Mouse (Mus musculus): Measurements from ENCODE around the gene Hmgb2. TPM values are rescaled to one million over a fixed set of nuclear protein-coding genes. Genes with fewer than 3 reads are reported as not detected.

Gene Hmgb2
- polyA plus RNA-seq (2015; fragmentation: Illumina TruSeq; extraction: RNeasy Lipid Tissue Mini Kit (QIAGEN cat#74804); ENCODE audit: insufficient read depth, low replicate concordance) = 118 TPM

GRCm38 (mm10) chr8:57511316-57512118 lies at the start of gene Hmgb2:
Gene Hmgb2, plus strand, starts transcription at chr8:57511907.

DNA sequence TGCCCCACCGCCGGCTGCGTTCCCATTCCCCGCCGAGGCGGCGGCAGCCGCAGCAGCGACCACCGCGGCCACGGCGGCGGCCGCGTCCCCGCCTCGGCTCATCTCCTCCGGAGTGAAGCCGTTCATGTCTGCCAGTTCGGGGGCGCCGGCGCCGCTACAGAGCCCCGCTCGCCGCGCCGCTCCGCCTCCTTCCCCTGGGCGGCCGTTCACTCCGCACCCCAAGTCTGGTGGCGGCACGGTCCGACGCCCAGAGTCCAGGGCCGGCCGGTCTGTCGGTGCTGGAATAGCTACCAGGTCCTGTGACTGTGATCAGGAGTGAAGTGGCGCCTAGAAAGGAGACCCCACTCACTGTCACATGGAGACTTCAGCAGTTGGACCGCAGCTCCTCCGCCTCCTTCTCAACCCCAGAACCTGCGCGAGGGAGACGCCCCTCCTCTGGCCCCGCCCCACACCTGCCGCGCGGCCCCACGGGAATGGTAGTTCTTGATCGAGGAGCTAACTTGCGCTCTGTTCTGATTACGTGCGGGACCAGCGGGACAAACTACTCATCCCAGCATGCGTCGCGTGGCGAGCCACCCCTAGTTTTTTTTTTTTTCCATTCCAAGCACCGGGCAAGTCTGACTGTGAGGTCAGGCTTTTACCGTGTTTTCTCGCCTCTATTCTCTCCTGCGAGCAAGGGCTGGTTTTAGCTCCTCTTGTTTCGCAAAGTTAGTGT lies 24.1 kb upstream of the Hmgb2 start, which contains the start of gene Sap30:
TSS of gene Sap30 (minus strand) at position 420 of the 715 bp plus-strand sequence.

Other genes starting within 250 kb of the Hmgb2 start
- 0.79 TPM for gene Hand2, start 190.9 kb upstream of the Hmgb2 start, polyA plus RNA-seq (2015; fragmentation: Illumina TruSeq; extraction: RNeasy Lipid Tissue Mini Kit (QIAGEN cat#74804); ENCODE audit: insufficient read depth, low replicate concordance)
- gene Scrg1, start 56.0 kb upstream of the Hmgb2 start, polyA plus RNA-seq (2015; fragmentation: Illumina TruSeq; extraction: RNeasy Lipid Tissue Mini Kit (QIAGEN cat#74804); ENCODE audit: insufficient read depth, low replicate concordance) = not detected
- gene Sap30, start 24.0 kb upstream of the Hmgb2 start, polyA plus RNA-seq (2015; fragmentation: Illumina TruSeq; extraction: RNeasy Lipid Tissue Mini Kit (QIAGEN cat#74804); ENCODE audit: insufficient read depth, low replicate concordance) = 19.5 TPM
- 24.3 TPM for gene Galnt7, start 141.1 kb downstream of the Hmgb2 start, polyA plus RNA-seq (2015; fragmentation: Illumina TruSeq; extraction: RNeasy Lipid Tissue Mini Kit (QIAGEN cat#74804); ENCODE audit: insufficient read depth, low replicate concordance)

Measured in spleen, adult 10 weeks (tissue).